Mouse (Mus musculus): ENCODE data around the gene Shisal2a.

Shisal2a gene

DNA sequence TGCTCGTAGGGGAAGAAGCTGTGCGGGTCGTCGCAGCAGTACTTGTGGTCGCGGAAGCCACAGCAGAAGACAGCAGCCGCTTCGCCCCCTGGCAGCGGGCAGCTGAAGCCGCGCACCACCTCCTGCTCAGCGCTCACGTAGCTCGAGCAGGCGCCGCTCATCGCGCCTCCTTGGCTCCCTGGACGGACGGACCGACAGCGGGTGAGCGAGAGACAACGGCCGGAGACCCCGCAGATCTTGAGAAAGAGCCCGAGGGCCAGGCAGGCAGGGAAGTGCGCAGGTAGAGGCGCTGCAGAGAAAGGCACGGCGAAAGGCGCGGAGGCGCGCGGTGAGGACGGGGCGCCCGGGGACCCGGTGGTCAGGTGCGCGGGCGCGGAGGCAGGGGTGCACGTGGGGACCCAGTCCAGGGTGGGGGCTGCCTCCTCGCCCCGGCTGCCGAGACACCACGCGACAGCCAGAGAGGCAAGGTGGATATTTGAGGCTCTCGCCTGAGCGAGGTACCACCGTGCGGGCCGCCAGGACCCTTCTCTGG, at the start of gene Shisal2a:
Shisal2a (minus strand) TSS at position 167 of the 532 bp plus-strand sequence.
- DNase-seq (ENCODE audit: low spot score), result no peak

GRCm38 (mm10) chr4:108431561-108431936, 48.4 kb upstream of the Shisal2a start:
- DNase-seq (ENCODE audit: low spot score), result no peak

DNA sequence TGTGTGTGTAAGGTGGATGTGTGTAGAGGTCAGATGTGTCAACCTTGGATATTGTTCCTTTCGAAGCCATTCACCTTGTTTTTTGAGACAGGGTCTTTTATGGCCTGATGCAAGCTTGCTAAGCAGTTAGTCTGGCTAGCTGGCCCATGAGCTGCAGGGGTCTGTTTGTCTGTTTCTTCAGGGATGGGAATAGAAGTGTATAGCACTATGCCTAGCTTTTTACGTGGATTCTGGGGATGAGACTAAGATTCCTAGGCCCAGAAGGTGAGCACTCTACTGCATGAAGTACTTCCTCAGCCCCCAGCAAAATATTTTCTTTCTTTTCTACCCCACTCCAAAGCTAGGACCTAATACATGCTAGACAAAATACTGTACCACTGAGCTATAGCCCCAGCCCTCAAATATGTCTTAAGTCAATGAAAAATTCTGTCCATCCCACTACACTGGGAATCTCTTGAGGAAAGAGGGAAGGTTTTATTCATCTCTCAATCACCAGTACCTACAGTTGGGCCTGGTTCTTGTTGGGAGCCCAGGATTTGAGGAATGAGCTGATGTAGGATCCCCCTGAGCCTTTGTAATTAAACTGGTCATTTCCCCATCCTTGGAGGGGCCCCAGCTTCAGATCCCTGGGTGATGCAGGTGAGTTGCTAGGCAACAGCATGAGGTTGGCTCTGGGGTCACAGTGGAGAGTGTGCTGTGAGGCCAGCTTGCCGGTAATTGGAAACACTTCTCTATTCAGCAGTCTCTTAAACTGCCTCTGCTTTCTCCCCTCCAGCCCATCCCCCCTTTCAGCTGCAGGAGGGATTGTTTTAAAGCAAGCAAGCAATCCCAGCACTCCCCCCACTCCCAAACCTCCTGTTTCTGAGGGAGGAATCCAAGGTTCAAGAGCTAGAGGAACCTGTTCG, 47.8 kb upstream of the Shisal2a start:
- DNase-seq (ENCODE audit: low spot score), result no peak

DNA sequence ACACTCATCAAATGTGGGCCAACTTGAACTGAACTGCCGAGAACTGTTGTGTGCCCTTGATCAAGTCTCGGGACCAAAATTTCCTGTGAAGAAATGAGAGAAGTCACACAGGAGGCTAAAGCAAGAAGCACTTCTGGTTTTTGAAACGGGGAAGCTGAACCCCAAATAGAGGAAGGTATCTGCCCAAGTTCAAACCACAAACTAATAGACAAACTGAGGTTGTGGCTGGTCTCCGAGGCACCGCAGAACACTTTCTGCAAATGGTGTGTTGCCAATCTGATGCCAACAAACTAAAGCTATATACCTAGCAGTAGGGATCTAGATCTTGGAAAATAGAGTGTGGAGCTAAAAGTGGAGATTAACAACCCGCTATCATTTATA, 45.2 kb upstream of the Shisal2a start:
- no peak for DNase-seq (ENCODE audit: low spot score)

DNA sequence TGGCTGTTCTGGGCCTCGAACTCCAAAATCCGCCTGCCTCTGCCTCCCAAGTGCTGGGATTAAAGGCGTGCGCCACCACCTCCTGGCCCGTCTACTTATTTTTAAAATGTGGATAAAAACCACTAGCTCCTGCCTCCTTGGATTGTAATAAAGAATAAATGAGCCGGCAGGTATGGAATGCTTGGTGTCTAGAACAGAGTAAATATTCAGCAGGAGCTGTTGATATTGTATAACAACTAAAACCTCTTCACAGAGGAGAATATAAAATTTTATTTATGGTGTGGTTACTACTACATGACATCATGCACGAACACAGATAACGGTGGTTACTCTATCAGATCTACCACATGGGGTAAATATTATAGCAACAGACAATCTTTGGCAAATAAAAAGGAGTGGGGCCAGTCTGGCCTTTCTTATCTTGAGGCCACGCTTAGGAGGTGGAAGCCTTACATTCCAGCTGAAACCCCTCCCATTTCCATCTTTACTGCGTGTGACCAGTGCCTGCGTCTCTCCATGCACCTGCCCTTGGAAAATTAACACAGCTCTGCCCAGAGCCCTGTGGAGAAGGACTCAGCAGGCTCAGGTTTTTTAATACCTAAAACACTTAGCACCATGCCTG, 44.7 kb upstream of the Shisal2a start:
- DNase-seq (ENCODE audit: low spot score), result no peak

DNA sequence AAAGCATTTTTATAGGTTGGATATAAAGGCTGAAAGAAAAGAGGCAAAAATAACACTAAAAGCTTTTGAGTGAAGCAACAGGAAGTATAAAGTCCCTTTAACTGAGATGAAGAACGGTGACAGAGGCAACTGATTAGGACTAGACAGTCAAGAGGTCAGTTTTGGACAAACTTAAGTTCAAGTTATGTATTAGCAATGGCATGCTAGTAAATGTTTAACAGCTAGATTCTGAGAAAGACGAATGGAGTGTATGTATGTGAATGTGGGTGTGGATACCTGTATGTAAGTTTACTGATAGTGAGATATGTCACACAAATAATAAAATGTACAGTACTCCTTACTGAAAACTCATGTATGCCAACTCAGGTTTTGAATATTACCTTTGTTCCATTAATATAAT, 41.4 kb upstream of the Shisal2a start:
- no peak for DNase-seq (ENCODE audit: low spot score)

- DNase-seq (ENCODE audit: low spot score), result no peak
These were observed 24.5 kb upstream of the Shisal2a start for GRCm38 (mm10) chr4:108407621-108408020.

DNA sequence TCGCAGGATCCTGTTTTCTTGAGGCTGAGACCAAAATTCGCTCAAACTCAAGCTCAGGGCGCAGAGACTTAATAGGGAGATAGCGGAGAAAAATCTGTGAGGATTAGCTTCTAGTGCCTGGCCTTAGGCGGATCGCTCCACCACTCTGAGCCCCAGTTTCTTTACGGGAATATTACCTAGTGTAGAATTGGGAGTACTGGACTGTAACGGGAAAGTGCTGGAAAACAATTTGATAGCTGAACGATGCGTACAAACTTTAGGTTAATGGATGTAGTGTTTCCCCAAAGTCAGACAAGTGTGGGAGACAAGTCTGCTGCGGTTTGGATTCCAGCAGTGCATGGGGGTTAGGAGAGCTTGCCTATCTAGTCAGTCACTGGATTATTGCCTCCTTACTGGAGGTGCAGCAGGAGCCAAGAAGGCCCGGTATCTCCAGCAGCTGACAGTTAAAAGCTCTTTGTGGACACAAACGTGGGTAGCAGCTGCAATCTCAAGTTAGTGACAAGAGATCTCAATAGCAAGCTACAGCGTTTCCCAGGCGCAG, 23.8 kb upstream of the Shisal2a start, which contains the start of gene Gpx7:
Gpx7 (minus strand) TSS at position 101 of the 541 bp plus-strand sequence.
- no peak for DNase-seq (ENCODE audit: low spot score)

DNA sequence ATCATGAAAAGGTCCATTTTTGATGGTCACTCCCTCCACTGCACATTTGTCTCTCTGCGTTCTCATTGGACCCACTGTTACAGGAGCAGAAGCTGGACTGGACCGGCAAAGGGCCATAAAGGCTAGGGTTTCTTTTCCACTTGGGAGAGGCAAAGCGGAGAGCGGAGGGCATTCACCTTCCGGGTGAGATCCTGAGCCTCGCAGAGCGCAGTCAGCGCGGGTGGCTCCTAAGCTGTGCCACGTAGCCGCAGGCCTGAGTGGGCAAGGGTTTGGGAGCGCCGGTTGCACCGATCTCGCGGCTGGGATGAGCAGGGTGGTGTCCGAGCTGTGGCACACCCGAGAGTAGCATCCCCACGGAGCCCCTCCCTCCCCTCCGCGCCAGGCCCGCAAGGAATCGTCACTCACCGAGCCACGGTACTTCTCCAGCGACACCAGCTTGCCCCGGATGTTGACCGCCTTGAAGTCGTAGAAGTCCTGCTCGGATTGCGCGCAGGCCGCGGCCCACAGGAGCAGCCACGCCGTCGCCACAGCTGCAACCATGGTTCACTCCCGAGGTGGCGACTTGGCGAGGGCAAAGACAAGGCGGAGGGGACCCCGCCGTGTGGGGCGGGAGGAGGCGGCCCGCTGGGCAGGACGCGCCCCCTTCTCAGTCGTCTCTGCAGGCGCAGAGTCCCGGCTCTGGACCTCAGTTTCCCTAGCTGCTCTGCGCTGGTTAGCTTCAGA, 23.1 kb upstream of the Shisal2a start:
- no peak for DNase-seq (ENCODE audit: low spot score)

- no peak for DNase-seq (ENCODE audit: low spot score)
These were observed 22.6 kb upstream of the Shisal2a start for GRCm38 (mm10) chr4:108405766-108406137.

DNA sequence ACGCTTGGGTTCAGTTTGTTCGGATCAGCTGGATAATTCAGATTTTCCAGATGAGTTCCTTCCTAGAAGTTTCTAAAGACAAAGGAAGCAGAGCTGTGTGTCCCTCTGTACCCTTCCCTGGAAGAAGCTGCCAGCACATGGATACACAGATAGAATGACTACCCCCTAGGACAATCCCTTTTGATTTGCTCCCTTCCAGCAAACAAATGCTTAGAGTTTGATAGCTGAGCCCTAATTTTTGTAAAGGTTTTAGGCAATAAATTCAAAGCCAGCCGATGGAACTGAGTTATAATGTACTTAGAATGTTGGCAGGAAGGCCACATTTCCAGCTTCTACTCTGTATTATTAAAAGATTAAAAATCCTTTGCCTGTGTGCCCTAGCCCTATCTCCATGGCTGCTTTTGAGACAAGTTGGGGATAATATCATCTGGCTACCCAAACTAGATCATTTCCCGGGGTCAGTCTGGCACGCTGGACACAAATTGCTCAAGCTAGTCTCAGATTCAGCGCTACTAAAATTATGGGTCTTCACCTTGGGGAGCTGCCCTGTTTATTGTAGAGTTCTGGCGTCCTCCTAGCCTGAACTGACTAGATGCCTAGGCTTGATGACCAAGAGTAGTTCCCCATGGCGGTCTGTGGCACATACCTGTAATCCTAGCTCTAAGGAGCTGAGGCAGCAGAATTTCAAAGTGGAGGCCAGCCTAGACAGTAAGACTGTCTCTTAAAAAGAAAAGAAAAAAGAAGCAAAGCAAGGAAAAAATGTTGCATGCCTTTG, 20.9 kb upstream of the Shisal2a start:
- no peak for DNase-seq (ENCODE audit: low spot score)

DNA sequence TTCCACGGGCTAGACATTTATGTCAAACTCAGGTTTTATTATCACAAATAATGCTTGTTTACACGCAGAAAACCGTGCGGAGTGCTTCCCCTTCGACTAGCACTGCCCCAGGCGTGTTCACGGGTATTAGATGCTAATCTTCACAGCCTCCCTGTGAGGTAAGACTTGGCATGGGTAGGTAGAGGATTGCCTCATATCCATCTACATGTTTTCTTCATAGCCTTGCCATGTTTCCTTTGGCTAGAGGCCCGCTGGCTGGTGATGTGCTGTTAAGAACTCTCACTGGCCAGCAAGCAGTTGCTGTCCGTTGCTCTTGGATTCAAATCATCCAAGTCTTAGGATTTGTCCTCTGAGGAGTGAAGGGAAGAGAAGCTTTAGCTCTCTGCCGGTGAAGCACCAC, 17.2 kb upstream of the Shisal2a start:
- no peak for DNase-seq (ENCODE audit: low spot score)

DNA sequence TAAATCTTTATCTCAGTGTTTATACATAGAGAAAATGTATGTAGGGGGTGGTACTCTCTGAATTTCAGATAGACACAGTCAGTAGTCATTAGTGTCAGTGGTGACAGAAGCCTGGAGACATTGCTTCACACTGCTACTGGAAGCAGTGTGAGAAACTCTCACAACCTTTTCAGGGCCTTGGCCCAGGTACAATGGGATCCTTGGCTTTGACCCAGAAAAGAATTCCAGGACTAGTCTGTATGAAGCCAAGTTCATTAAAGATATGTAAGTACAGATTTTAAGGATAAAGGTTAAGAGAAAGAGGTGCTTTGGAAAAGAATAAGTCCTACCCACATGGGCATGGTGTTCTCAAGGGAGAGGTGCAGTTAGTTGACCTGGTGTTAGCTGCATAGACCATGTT, 11.1 kb upstream of the Shisal2a start:
- DNase-seq (ENCODE audit: low spot score), result no peak

GRCm38 (mm10) chr4:108392558-108392957, 9.4 kb upstream of the Shisal2a start:
- DNase-seq (ENCODE audit: low spot score), result no peak

- no peak for DNase-seq (ENCODE audit: low spot score)
These were observed 8.0 kb upstream of the Shisal2a start for GRCm38 (mm10) chr4:108391124-108391523.

- no peak for DNase-seq (ENCODE audit: low spot score)
These were observed 5.6 kb upstream of the Shisal2a start for GRCm38 (mm10) chr4:108388741-108389140.

- DNase-seq (ENCODE audit: low spot score), result no peak
These were observed 4.6 kb upstream of the Shisal2a start for GRCm38 (mm10) chr4:108387681-108388253.

- DNase-seq (ENCODE audit: low spot score), result no peak
These were observed 4.0 kb upstream of the Shisal2a start for GRCm38 (mm10) chr4:108387106-108387505.

GRCm38 (mm10) chr4:108386087-108386486, 2.9 kb upstream of the Shisal2a start:
- no peak for DNase-seq (ENCODE audit: low spot score)

- no peak for DNase-seq (ENCODE audit: low spot score)
These were observed 3.0 kb downstream of the Shisal2a start for GRCm38 (mm10) chr4:108380146-108380545.

- no peak for DNase-seq (ENCODE audit: low spot score)
These were observed 3.7 kb downstream of the Shisal2a start for GRCm38 (mm10) chr4:108379476-108379875.

All from c-Kit-positive CD71-positive TER-119-positive erythroid progenitor cells, embryonic 14.5 days (primary cell).